Mouse (Mus musculus): ENCODE measurements around the gene Sqstm1.

Sqstm1 gene

DNA sequence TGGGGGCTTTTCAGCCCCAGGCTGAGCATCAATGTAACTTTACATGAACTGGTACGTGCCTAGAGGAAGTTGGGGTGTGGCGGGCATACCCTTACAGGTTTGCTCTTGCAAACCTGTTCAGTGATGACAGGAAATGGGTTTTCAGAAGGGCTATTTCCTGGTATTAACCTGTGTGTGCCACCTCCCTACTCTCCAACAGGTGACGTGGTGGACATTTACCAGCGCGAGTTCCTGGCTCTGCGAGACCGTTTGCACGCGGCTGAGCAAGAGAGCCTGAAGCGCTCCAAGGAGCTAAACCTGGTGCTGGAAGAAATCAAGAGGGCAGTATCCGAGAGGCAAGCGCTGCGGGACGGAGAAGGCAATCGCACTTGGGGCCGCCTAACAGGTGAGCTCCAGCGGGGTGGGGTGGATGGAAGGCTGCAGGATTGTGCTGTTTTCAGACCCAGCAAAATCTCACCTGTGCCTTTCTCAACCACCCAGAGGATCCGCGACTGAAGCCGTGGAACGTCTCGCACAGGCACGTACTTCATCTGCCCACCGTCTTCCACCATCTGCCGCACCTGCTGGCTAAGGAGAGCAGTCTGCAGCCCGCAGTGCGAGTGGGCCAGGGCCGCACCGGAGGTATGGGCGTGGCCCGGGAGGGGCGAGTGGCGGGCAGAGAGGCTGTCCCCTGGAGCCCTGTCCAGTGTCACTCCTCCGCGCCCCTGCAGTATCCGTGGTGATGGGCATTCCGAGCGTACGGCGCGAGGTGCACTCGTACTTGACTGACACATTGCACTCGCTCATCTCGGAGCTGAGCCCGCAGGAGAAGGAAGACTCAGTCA is 20.1 kb upstream of the Sqstm1 start:
- DNase-seq (ENCODE audit: low read depth, low spot score) = no peak

DNA sequence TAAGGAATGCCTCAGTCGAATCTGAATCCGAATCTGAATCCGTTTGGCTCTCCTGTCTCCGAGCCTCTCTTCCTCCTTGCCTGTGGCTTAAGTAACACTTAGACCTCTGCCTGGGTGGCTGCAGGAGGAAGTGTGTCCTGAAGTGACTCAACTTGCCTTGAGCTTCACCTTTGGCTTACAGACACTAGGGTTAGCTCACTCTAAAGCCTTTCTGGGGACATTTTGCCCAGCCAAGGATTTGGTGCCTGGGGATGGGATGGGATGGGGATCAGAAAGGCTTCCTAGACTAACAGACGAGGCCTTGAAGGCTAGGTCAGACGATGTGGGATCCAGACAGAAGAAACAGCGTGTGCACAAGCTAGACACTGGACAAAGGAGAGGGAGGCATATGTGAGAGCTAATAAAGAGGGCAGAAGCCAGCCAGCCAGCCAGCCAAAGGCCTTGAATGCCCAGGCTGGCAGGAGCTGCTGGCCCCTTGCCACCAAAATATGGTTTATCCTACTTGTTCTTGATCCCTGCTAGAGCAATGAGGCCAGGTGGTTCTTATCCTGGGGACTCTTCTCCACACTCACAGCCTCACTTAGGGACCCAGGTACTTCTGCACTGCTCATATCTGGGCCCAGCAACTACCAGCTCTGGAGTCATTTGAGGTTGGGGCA is 18.8 kb upstream of the Sqstm1 start:
- no peak for DNase-seq (ENCODE audit: low read depth, low spot score)

DNA sequence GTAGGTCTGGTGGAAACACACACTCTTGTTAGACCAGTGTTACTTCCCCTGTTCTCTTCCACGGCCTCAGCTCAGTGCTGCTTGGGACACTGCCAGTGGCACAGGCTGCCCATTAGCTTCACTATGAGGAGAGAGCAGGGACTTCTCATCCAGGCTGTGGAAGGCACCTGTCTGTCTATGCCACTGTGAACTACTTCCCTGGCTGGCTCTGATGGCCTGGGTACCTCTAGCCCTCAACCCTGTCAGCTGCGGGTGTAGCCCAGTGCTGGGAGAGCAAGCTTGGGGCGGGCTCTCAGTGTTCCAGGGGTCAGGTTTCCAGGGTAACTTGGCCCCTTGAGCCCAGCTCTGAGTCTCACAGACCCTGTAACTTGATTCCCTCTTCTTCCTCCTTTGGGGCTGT is 18.1 kb upstream of the Sqstm1 start:
- no peak for DNase-seq (ENCODE audit: low read depth, low spot score)

DNA sequence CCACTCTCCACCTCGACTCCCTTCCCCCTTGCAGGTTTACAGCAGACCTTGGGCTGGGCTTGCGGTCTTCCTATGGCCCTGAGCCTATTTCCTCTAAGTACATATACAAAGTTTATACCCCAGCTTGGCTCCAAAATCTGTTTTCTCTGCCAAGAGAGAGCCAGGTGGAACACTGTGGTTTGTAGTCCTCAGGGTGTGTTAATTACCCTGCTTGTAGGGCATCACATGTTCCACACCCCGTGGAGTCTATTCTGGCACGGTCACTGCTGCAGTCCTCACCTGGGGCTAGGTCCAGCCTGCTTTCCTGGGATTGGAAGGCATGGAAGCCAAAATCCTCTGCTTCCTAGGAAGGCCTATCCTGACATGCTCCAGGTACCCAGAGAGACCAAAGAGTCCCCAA is 17.1 kb upstream of the Sqstm1 start:
- DNase-seq (ENCODE audit: low read depth, low spot score) = no peak

DNA sequence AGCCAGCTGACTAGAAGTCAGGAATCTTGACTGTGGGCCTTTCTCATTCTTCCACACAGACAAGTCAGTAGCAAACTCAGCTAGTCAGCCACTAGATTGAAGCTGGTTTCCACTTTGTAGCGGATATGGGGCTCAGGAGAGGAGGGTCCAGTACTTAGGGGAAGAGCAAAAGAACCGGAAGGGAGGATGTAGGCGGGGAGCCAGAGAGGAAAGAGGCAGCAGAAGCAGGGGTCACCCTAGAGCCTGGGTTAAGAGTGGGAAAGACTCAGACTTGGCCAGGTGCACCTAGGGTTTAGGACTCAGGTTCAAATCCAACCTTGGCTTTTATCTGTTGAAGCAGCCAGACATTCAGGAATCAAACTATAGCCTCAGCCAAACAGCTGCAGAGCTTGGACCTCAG is 16.6 kb upstream of the Sqstm1 start:
- DNase-seq (ENCODE audit: low read depth, low spot score) = no peak

DNA sequence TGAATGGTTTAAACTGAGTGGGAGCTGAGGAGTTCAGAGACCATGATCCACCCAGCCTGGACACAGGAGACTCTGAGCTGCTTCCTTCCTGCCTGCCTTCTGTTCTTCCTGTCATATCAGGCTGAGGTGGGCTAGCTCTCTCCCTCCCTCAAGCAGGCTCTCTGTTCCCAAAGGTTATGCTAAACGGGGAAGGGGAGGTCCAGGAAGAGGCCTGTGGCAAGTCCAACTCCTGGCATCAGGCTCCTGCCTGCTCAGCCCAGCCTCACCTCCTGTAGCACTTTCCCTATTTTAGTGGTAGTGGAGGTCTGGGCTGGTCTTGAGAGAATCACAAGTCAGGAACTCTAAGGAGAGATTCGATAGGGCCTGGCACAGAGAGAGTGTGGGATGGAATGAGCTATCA is 15.8 kb upstream of the Sqstm1 start:
- no peak for DNase-seq (ENCODE audit: low read depth, low spot score)

DNA sequence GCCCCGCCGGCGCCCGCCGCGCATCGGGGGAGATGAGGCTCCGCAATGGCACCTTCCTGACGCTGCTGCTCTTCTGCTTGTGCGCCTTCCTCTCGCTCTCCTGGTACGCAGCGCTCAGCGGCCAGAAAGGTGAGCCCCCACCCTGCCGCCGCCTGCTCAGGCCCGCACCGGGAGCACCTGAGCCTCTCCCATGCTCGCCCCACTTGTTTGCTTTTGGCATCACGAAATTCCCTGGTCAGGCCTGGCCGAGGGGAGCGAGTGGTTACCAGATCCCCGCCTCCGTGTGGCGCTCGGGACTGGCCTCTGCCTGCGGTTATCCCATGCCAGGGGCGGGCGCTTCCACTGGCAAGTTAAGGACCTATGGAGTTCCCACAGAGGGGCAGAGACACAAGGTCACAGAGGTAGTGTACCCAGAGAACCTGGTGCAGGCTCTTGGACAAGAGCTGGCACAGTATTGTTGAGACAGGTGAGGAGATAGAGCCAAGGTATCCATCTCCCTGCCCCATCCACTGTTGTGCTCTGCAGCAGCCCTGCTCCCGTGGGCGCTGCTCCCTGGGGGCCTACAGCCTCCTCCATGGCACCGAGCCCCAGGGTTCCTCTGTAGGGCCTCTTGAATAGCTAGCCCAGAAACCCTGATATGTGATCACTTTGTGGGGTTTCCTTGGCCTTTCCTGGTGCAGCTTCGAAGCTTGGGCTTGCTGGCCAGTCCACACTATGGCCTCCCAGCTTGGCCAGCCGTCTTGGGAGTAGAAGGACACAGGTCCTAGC is 15.2 kb upstream of the Sqstm1 start:
- DNase-seq (ENCODE audit: low read depth, low spot score) = no peak

DNA sequence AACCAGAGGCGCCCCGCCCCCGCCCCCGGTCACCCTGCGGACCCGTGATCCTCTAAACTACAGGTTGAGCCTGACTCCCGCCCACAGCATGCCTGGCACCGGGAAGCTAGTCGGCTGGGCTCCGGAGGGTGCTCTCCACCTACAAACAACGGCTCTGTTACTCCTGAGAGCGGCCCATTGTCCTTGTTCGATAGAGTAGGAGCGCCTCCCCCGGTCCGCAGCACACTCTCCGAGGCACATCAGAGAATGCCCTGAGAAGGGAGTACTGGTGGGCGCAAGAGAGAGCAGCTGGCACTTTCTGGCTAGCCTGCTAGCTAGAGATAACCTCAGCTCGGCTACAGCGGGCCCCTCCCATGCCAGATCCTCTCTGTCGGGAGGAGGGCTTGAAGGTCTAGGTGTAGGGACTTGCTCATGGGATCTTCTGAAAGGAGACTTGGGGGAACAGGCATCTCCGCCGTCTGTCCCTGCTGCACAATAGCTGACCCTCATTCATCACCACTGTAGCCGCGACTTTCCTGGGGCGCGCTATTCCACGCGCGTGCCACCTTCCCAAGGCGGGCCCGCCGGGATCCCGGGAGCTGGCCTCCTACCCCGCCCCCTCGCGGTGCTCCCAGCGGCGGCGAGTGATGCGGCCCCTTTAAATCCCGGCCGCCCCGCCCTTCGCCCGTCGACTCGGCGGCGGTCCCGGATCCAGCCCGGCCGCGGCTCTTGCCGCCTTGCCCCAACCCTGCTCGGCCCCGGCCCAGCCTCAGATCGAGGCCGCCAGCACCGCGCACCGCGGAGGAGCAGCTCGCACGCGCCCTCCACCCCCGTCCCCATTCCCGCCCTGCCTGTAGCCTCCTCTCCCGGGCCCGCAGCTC is 14.3 kb upstream of the Sqstm1 start:
- no peak for DNase-seq (ENCODE audit: low read depth, low spot score)

DNA sequence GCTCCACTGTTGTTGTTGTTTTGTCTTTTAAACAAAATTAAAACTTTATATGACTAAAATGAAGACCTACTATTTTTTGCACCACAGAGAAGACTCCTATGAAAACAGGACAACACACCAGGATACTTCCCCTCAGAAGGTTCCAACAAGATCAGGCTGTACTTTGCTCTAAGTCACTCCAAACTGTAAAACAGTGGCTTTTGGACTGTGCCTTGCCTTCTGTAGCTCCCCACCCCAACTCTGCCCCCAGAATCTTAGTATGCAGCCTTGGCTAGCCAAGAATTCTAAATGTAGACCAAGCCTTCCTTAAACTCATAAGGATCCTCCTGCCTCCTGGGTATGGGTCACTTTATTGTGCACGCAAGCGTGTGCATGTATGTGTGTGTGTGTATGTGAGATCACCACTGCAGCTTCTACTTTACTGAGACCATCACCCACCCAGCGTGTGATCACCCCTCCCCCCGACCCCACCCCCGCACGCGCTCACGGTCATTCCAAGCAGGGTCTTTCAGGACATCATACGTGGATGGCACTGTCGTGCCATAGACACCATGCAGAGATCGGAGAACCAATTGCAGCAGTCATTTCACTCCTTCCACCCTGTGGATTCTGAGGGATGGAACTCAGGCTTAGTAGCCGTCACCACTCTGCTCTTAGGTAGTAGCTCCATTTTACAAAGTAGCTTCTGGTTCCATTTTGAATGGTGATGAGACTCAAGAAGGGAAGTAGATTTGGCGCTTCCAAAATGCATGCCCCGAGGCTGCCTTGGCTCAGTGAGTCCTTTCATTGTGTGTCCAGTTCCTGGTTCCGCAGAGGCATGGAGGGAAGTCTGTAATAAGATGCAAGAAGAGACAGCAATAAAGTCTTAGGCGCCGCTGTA is 13.4 kb upstream of the Sqstm1 start:
- DNase-seq (ENCODE audit: low read depth, low spot score) = no peak

DNA sequence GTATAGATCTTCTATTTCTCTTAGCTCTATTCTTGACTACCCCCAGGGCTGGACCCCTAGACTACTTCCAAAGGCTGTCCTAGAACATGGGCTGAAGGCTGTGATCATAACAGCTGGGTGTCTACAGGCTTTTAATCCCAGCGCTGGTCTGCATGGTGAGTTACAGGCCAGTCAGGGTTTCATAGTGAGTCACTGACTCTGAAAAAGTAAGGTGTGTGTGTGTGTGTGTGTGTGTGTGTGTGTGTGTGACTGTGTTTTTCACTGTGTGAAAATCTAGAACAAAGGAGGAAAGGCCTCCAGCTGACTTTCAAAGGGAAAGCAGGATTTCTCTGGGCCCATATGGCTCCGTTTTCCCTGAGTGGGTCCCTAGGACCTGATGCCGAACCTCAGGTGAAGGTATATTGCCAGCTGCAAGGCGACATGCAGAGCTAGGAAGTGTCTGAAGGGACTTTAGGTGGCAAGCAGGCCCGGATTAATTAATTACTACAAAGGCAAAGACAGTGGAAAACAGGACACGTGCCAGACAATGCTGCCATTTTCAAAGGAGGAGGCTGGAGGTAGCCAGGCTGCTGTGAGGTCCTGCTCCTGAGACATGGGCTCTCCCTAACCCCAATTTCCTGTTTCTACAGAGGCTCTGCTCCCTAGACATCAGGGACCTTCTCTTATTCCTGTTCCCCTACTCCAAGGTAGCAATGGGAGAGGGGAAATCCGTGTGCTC is 12.1 kb upstream of the Sqstm1 start:
- DNase-seq (ENCODE audit: low read depth, low spot score) = no peak

DNA sequence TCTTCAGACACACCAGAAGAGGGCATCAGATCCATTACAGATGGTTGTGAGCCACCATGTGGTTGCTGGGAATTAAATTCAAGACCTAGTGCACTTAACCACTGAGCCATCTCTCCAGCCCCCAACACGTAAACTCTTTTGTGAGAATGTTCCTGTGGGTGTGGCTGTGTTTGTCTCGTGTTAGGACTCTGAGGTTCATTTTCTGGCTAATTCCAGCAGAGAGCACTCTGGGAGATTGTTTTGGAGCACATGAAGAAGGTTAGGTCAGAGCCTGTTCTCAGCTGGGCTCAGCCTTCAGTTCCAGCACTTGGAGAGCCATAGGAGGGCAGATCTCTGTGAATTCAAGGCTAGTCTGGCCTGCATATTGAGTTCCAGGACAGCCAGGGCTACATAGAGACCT is 9.2 kb upstream of the Sqstm1 start:
- no peak for DNase-seq (ENCODE audit: low read depth, low spot score)

DNA sequence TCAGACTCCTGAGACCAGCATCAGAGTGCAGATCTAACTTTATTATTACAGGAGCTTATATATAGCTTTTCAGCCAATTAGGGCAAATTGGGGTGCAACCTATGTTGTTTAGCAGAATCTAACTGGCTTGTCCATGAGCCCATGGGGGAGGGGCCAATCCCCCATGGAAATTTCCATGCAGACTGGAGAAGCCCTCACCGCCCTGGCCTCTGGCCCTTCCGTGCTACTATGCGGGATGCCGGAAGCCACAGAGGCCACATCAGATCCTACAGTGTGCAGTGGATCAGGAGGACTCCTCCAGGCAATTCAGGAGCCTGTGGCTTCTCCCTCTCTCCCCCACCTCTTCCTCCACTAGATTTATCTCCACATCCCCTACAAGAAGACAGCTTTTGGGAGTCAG is 7.2 kb upstream of the Sqstm1 start:
- DNase-seq (ENCODE audit: low read depth, low spot score) = no peak

DNA sequence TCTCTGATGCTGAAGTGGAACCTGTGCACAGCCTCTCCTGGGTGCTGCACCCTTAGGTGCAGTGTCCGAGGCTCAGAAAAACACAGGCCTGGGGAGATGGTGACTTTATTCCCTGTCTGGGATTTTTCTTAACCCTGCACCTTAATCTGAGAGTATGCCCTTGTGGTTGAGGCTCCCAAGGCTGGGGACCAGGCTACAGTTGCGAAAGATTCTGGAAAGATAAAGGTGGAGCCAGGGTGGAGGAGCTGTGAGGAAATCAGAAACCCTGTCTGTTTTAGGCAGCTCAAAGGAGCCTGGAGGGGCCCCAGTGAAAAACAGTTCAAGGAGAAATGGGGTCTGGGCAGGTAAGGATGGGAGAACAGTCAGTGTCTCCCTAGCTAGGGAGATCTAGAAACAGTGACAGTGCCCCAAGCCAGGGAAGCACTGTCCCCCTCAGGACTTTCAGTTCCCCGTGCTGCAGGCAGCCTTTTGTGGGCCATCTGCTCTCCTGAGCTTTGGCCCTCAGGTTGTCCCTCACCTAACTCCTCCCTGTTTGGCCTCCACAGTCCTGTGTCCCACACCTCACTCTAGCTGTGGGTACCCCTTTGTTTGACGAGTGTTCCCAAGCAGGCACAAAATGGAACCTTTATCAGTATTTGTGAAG is 6.2 kb upstream of the Sqstm1 start:
- no peak for DNase-seq (ENCODE audit: low read depth, low spot score)

DNA sequence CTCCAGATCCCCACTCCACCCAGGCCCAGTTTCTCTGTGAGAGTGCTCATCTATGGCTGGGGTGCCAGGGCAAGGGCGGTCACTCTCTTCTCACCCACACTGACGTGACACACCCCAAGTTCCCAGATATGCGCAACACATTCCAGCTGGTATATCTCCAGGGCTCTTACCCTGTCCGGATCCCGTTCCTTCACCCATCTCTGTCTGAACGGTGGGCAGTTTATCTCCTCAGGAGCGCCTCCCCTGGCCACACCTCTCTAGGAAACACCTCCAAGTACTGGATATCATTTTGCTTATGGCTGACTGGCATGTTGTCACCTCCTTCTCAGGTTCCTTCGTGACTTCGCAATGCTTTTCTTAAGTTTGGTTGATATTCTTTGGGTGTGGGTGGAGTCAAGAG is 5.0 kb upstream of the Sqstm1 start:
- no peak for DNase-seq (ENCODE audit: low read depth, low spot score)

DNA sequence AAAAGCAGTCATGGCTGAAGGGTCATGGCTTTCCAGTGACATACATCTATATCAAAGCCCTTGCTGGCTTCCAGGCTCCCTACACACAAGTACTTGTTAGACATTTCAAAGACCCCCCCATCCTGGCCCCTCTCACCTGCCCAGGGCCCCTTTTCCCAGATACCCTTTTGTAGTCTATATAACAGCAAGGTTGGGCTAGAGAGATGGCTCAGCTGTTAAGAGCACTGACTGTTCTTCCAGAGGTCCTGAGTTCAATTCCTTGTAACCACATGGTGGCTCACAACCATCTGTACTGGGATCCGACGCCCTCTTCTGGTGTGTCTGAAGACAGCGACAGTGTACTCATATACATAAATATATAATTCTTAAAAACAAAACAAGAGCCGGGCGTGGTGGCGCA is 4.0 kb upstream of the Sqstm1 start:
- DNase-seq (ENCODE audit: low read depth, low spot score) = no peak

DNA sequence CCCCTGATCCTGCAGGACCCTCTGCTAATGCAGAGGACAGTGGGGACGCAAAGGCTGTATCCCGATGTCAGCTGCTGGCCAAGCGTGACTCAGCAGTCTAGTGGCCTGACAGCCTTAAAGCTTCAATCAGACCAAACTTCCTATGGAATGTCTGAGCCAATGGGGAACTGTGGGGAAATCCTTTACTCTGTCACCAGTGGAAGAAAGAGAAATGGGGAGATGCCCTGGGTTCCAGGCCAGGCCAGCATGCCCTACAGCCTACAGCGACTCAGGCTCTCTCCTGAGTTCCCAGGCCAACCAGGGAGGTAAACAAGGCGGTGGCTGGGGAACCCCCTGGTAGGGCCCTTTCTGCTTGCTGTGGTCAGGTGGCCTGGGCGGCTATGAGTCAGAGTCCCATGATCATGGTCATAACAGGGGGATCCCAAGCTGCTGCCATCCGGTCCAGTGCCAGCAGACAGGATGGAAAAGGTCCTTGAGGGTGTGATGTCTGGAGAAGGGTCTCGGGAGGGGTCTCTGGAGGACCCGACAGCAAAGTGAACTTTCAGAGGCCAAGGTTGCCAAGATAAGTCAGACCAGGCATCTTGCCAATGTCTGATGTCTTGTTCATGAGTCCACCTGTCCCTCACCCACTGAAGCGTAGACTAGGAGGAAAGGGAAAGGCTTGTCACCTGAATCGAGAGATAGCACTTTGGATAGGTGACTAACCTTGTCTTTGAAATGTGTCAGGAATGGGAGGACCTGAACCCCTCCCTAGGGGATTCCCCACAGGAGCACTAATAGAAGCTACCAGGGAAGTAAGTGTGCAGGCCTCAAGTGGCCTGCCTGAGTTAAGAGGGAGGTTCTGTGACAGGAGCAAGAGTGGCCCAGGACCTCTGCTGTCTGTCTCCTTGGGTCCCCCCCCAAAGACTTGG is 2.5 kb upstream of the Sqstm1 start:
- no peak for DNase-seq (ENCODE audit: low read depth, low spot score)

DNA sequence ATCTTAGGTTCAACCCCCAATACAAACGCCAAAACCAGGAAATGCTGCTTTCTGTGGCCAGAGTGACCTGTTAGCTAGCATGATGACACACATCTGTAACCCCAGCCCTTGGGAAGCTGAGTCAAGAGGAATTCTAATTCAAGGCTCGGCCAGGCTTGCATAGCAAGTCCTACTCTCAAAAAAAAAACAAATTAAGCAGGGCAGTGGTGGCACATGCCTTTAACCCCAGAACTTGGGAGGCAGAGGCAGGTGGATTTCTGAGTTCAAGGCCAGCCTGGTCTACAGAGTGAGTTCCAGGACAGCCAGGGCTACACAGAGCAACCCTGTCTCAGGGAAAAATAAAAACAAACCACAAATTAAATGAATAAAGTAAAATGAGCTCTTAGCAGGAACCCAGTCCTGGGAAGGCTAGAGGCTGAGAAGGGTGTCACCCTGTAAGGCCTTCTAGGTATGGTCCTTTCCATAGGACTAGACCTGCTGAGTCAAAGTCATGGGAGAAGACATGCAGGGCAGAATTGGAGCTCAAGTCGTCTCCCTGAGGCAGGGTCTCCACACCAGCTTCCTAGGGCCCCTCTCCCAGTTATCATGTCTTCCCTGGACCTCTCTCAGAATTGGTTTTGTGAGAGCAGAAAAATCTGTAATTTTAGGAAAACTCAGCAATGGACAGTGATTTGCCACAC is 1.6 kb upstream of the Sqstm1 start:
- no peak for DNase-seq (ENCODE audit: low read depth, low spot score)

Measured in retina, adult 2 months (tissue).